9 mouse cellular contexts compared by ENCODE assay signal in genomic region chr17:65536156-65536555, GRCm38 (mm10). TPM values are rescaled to one million over a fixed set of nuclear protein-coding genes. Genes with fewer than 3 reads are reported as not detected.
DNase-seq lines count a peak whose midpoint lies in the region; ATAC-seq and TF ChIP-seq lines count a peak whose summit lies in the region.
"Had no signal": no experiment of that assay in that cellular context is flagged by ENCODE, and none has a peak within 500 bp of the region (broad histone marks: within the 10 kb centered on the region; RNA-seq: fewer than 3 reads in every experiment).

No protein-coding gene starts in this region.

- H3K27ac ChIP-seq in layer of hippocampus, adult 2 months: no peak overlapping the region
- H3K27ac ChIP-seq in ES-Bruce4 (ENCODE audit: insufficient read depth, low read length): no peak overlapping the region
- no peak overlapping the region for H3K27ac ChIP-seq in bone marrow macrophage, adult 2 months (ENCODE audit: insufficient read depth, low read depth, low read length)

- ATAC-seq in erythroblast, adult 5-6 weeks (replicated peaks; ENCODE audit: low FRiP score, poor library complexity, severe bottlenecking): 0 out of 2 replicates have a peak, but pooled peaks have one; percentile 55

- H3K4me1 ChIP-seq in ES-Bruce4 (ENCODE audit: control insufficient read depth, insufficient read depth, low read length): peaks cover 1% of the 10 kb centered on the region
- H3K4me1 ChIP-seq in bone marrow macrophage, adult 2 months (ENCODE audit: control insufficient read depth, insufficient read depth, low read length): peaks cover 4% of the 10 kb centered on the region; the same call in 1 of the 2 replicates

- peak in 1 of 2 experiments; percentile 48 for DNase-seq in layer of hippocampus, adult 2 months (ENCODE audit: low spot score in 2 of 2)
- no peak for DNase-seq in layer of hippocampus, adult 9-10 months (ENCODE audit: low spot score)
- DNase-seq in left cerebral cortex, postnatal 25 days (ENCODE audit: low spot score in 2 of 2): peak; percentile 25 to 32
- peak; percentile 13 to 25 for DNase-seq in natural killer cell, adult 2 months (ENCODE audit: low spot score in 2 of 2)
- DNase-seq in urinary bladder, postnatal 4 days (ENCODE audit: low spot score in 2 of 2): no peak

- TF ChIP-seq POLR2A in ES-Bruce4 (IDR thresholded peaks at IDR 0.05; ENCODE audit: insufficient read depth, low read length): no peak
- TF ChIP-seq POLR2A in bone marrow macrophage, adult 2 months (IDR thresholded peaks at IDR 0.05; ENCODE audit: borderline replicate concordance, low read depth, low read length): no peak

- peak; percentile 96 for TF ChIP-seq CTCF in layer of hippocampus, adult 2 months (conservative IDR thresholded peaks at IDR 0.05)
- TF ChIP-seq CTCF in ES-Bruce4 (IDR thresholded peaks at IDR 0.05; ENCODE audit: low read depth, low read length): peak; percentile 52
- peak; percentile 33; the same call in 1 of the 2 replicates for TF ChIP-seq CTCF in bone marrow macrophage, adult 2 months (IDR thresholded peaks at IDR 0.05; ENCODE audit: low read depth, low read length)

- intact Hi-C loops in left cerebral cortex, postnatal 25 days (cut with DNase I): no loop called here

- H3K9me3 ChIP-seq in ES-Bruce4 (replicated peaks; ENCODE audit: control insufficient read depth, insufficient read depth, low read length, poor library complexity, severe bottlenecking): no peaks in the 10 kb centered on the region

- no peak overlapping the region for H3K9ac ChIP-seq in ES-Bruce4 (ENCODE audit: low read depth, poor library complexity, severe bottlenecking)

- H3K36me3 ChIP-seq in ES-Bruce4 (ENCODE audit: control insufficient read depth, insufficient read depth, low read length, poor library complexity, severe bottlenecking): no peaks in the 10 kb centered on the region

- no peak for TF ChIP-seq EP300 in ES-Bruce4 (IDR thresholded peaks at IDR 0.05; ENCODE audit: insufficient read depth, low read depth, low read length)

- H3K27me3 ChIP-seq in ES-Bruce4 (ENCODE audit: control insufficient read depth, insufficient read depth, low read length, poor library complexity, severe bottlenecking): no peaks in the 10 kb centered on the region

- H3K4me3 ChIP-seq in layer of hippocampus, adult 2 months: no peak overlapping the region
- H3K4me3 ChIP-seq in ES-Bruce4 (ENCODE audit: low read depth, low read length): no peak overlapping the region
- H3K4me3 ChIP-seq in bone marrow macrophage, adult 2 months (ENCODE audit: insufficient read depth, low read length): no peak overlapping the region
- H3K4me3 ChIP-seq: erythroblast, embryonic 14.5 days had no signal

RNA-seq across cellular contexts. Expression of gene Tmem232, which starts 4.4 kb away (rescaled TPM):
- total RNA-seq in layer of hippocampus, adult 2 months (2021): under 1 TPM; 0.91 to 0.97 TPM
- 0.30 TPM in 1 of 2 replicates, not detected in the other for polyA plus RNA-seq in ES-Bruce4 (2011; ENCODE audit: insufficient read depth, insufficient read length, low read depth, missing spikeins)
- polyA plus RNA-seq in bone marrow macrophage, adult 2 months (2012; ENCODE audit: insufficient read depth, insufficient read length, missing spikeins): not detected in 2 replicates
- not detected in 2 replicates for total RNA-seq in erythroblast, adult 5-6 weeks (2015; ENCODE audit: low replicate concordance)
- not detected in 2 replicates for total RNA-seq in erythroblast, adult 5-6 weeks (2017; ENCODE audit: low replicate concordance)
- total RNA-seq in left cerebral cortex, postnatal 25 days (2021): 1 to 10 TPM; 1.1 to 2.3 TPM
- polyA plus RNA-seq: erythroblast, embryonic 14.5 days had no signal

Comparison
In these comparisons a context has a peak if more than half of its experiments do, and no peak if none do; other contexts are left out.
1. DNase-seq: peak in left cerebral cortex, postnatal 25 days (2 of 2) and natural killer cell, adult 2 months (2 of 2); none in layer of hippocampus, adult 9-10 months (single experiment) and urinary bladder, postnatal 4 days (0 of 2).
2. CTCF ChIP-seq: peak in every context shown above with its lines; median percentile 96 in layer of hippocampus, adult 2 months; 52 in ES-Bruce4; 33 in bone marrow macrophage, adult 2 months.